In genomic region chr3:115660701-115661460, GRCm38 (mm10) we compare ENCODE assay signal across 7 mouse cellular contexts. TPM values are rescaled to one million over a fixed set of nuclear protein-coding genes. Genes with fewer than 3 reads are reported as not detected.
DNase-seq lines count a peak whose midpoint lies in the region; ATAC-seq and TF ChIP-seq lines count a peak whose summit lies in the region.

No protein-coding gene starts in this region.

- H3K27me3 ChIP-seq in limb, embryonic 10.5 days (ENCODE audit: low read depth, poor library complexity, severe bottlenecking), result no peaks in the 10 kb centered on the region
- no peaks in the 10 kb centered on the region for H3K27me3 ChIP-seq in midbrain, embryonic 15.5 days (replicated peaks)
- no peaks in the 10 kb centered on the region for H3K27me3 ChIP-seq in spleen, adult 2 months (ENCODE audit: control insufficient read depth, insufficient read depth, low read length)

- H3K4me2 ChIP-seq in midbrain, embryonic 15.5 days, result no peak overlapping the region

- H3K27ac ChIP-seq in limb, embryonic 10.5 days, result no peak overlapping the region
- no peak overlapping the region for H3K27ac ChIP-seq in midbrain, embryonic 15.5 days
- H3K27ac ChIP-seq in spleen, adult 2 months (ENCODE audit: insufficient read depth, low read length), result no peak overlapping the region

- DNase-seq in adipocyte (ENCODE audit: low spot score), result peak; percentile 82
- DNase-seq in embryo, embryonic 11.5 days (ENCODE audit: low read depth, low spot score), result peak; percentile 59
- DNase-seq in heart, adult 11 months, result peak; percentile 97
- peak; percentile 53 for DNase-seq in kidney, adult 11 months
- DNase-seq in limb, embryonic 10.5 days (ENCODE audit: low spot score), result peak; percentile 69
- peak; percentile 78 to 87 for DNase-seq in spleen, adult 2 months (ENCODE audit: low read depth in 1 of 2, low spot score in 2 of 2)

- 54% methylated on average over 9 of the region's 9 CpGs for WGBS in limb, embryonic 10.5 days
- 52% methylated on average over 9 of the region's 9 CpGs for WGBS in midbrain, embryonic 15.5 days
- 62% methylated on average over 9 of the region's 9 CpGs for WGBS in spleen, adult 2 months

- TF ChIP-seq POLR2A in spleen, adult 2 months (IDR thresholded peaks at IDR 0.05; ENCODE audit: low read depth, low read length), result no peak

- no peak overlapping the region for H3K4me3 ChIP-seq in limb, embryonic 10.5 days
- no peak overlapping the region for H3K4me3 ChIP-seq in midbrain, embryonic 15.5 days
- no peak overlapping the region for H3K4me3 ChIP-seq in spleen, adult 2 months (ENCODE audit: extremely low read depth, insufficient read depth, insufficient read length)

- no peaks in the 10 kb centered on the region for H3K9me3 ChIP-seq in limb, embryonic 10.5 days (replicated peaks)
- no peaks in the 10 kb centered on the region for H3K9me3 ChIP-seq in midbrain, embryonic 15.5 days

- no peak overlapping the region for H3K9ac ChIP-seq in midbrain, embryonic 15.5 days

- ATAC-seq in midbrain, embryonic 15.5 days (replicated peaks), result peak; percentile 88

- TF ChIP-seq CTCF in spleen, adult 2 months (IDR thresholded peaks at IDR 0.05; ENCODE audit: extremely low read depth, insufficient read depth, insufficient read length, insufficient replicate concordance), result peak; percentile 78; the same call in 1 of the 2 replicates

- no peaks in the 10 kb centered on the region for H3K36me3 ChIP-seq in limb, embryonic 10.5 days
- no peaks in the 10 kb centered on the region for H3K36me3 ChIP-seq in midbrain, embryonic 15.5 days (replicated peaks)
- H3K36me3 ChIP-seq in spleen, adult 2 months (ENCODE audit: control insufficient read depth, insufficient read depth, low read length), result no peaks in the 10 kb centered on the region

- H3K4me1 ChIP-seq in limb, embryonic 10.5 days, result no peaks in the 10 kb centered on the region
- H3K4me1 ChIP-seq in midbrain, embryonic 15.5 days, result peaks cover 5% of the 10 kb centered on the region; the same call in 1 of the 2 replicates
- no peaks in the 10 kb centered on the region for H3K4me1 ChIP-seq in spleen, adult 2 months (ENCODE audit: control insufficient read depth, insufficient read depth, insufficient read length)

RNA-seq across cellular contexts. Expression of gene S1pr1, which starts 54.0 kb away (rescaled TPM):
- 10.1 and 12.1 TPM in 2 replicates for polyA plus RNA-seq in limb, embryonic 10.5 days (2016; fragmentation: Nextera tagmentation; extraction: Ambion mirVana)
- polyA plus RNA-seq in midbrain, embryonic 15.5 days (2015; fragmentation: Nextera tagmentation; extraction: Ambion mirVana), result 27.7 TPM in 2 replicates
- 138 and 187 TPM in 2 replicates for polyA plus RNA-seq in spleen, adult 2 months (2012; rRNA removed)
